Mouse (Mus musculus) E14TG2a.4 (cell line): ENCODE measurements at regions not wholly inside any gene's neighbourhood (a gene's known extent, or its start where the extent isn't known, plus 50 kb on each side); places are given as distances from the start of the nearest gene placed in this dataset.

Experiments used
- CTCF ChIP-seq: conservative IDR thresholded peaks from 2 replicates; pipeline ENCODE4 v1.5.1; 2014; ENCODE audit warnings: low read length
- POU5F1 ChIP-seq: IDR thresholded peaks from 2 replicates; pipeline ENCODE4 v1.6.1; 2014; ENCODE audit warnings: low read length, borderline replicate concordance

- TF ChIP-seq CTCF (no peak), POU5F1 (no peak)
Observed at GRCm38 (mm10) chr17:83933743-83934142, 86.0 kb upstream of the Haao start.
